Mouse (Mus musculus) CH12.LX (cell line): Measurements from ENCODE around the gene Cd151. TPM values are rescaled to one million over a fixed set of nuclear protein-coding genes. Genes with fewer than 3 reads are reported as not detected.

Experiments used
- DNase-seq: peaks from one replicate; pipeline ENCODE4 v3.0.0-alpha.2; 2013; ENCODE audit errors: extremely low read depth
- H3K27ac ChIP-seq: 2 replicates; pipeline ENCODE4 v1.5.1; 2012; ENCODE audit warnings: low read depth, mild to moderate bottlenecking, control low read depth, moderate library complexity; ENCODE audit not compliant: insufficient read depth
- H3K27me3 ChIP-seq: replicated peaks from 2 replicates; pipeline ENCODE3; 2012; ENCODE audit warnings: inconsistent platforms
- H3K36me3 ChIP-seq, 2 experiments: replicated peaks in 1 of 2; 2 replicates each; pipeline versions ENCODE3 to v1.6.1; 2012; ENCODE audit warnings: inconsistent platforms in 1 of 2, low read length in 1 of 2, mild to moderate bottlenecking in 1 of 2, mixed read lengths in 1 of 2, moderate library complexity in 1 of 2; ENCODE audit not compliant: control insufficient read depth in 1 of 2, insufficient read depth in 1 of 2
- H3K4me1 ChIP-seq, 2 experiments: 2 replicates each; pipeline ENCODE4 v1.6.1; 2012; ENCODE audit warnings: inconsistent platforms in 1 of 2, moderate library complexity in 1 of 2; ENCODE audit not compliant: insufficient read depth in 2 of 2, control insufficient read depth in 1 of 2
- H3K4me2 ChIP-seq: 2 replicates; pipeline ENCODE4 v1.6.1; 2012; ENCODE audit warnings: low read depth, mild to moderate bottlenecking, control low read depth; ENCODE audit not compliant: poor library complexity, insufficient read depth, severe bottlenecking
- H3K4me3 ChIP-seq, 3 experiments: fragments of 150-350 bp in 1 of 3; sonication (generic) in 1 of 3; replicated peaks in 1 of 3; 2 replicates each; pipeline versions ENCODE3 to v1.5.1; 2011 to 2012; ENCODE audit warnings: low read depth in 2 of 3, low read length in 2 of 3, mild to moderate bottlenecking in 2 of 3, moderate library complexity in 2 of 3, control low read depth in 1 of 3, improper control_type of control experiment in 1 of 3, inconsistent platforms in 1 of 3, mixed read lengths in 1 of 3; ENCODE audit not compliant: poor library complexity in 1 of 3
- H3K79me2 ChIP-seq: replicated peaks from 2 replicates; pipeline ENCODE4 v1.6.1; 2012; ENCODE audit warnings: mild to moderate bottlenecking, moderate library complexity; ENCODE audit not compliant: control insufficient read depth, poor library complexity, insufficient read depth, severe bottlenecking; ENCODE audit errors: extremely low read depth
- H3K9ac ChIP-seq: 2 replicates; pipeline ENCODE4 v1.6.1; 2012; ENCODE audit warnings: low read depth, mild to moderate bottlenecking, control low read depth, moderate library complexity; ENCODE audit not compliant: insufficient read depth
- H3K9me3 ChIP-seq: replicated peaks from 2 replicates; pipeline ENCODE3; 2012; ENCODE audit warnings: low read length, inconsistent platforms, mixed read lengths
- BHLHE40 ChIP-seq: IDR thresholded peaks from 2 replicates; pipeline ENCODE4 v1.6.1; 2011; ENCODE audit warnings: mild to moderate bottlenecking, low read depth, low read length, improper control_type of control experiment
- CHD2 ChIP-seq: IDR thresholded peaks from 2 replicates; pipeline ENCODE4 v1.6.1; 2011; ENCODE audit warnings: low read length, improper control_type of control experiment
- CTCF ChIP-seq, 2 experiments: IDR thresholded peaks in 1 of 2; conservative IDR thresholded peaks in 1 of 2; 2 replicates each; pipeline ENCODE4 v1.5.1; 2011 to 2012; ENCODE audit warnings: low read depth in 2 of 2, low read length in 2 of 2, improper control_type of control experiment in 1 of 2, inconsistent platforms in 1 of 2, mild to moderate bottlenecking in 1 of 2, moderate library complexity in 1 of 2
- IRF4 ChIP-seq: IDR thresholded peaks from 2 replicates; pipeline ENCODE4 v1.6.1; 2014; ENCODE audit warnings: low read depth, mild to moderate bottlenecking, inconsistent platforms, low read length, improper control_type of control experiment
- JUN ChIP-seq: IDR thresholded peaks from 2 replicates; pipeline ENCODE4 v1.6.1; 2011; ENCODE audit warnings: low read depth, mild to moderate bottlenecking, low read length, improper control_type of control experiment, moderate library complexity; ENCODE audit not compliant: insufficient read depth
- JUND ChIP-seq: conservative IDR thresholded peaks from 2 replicates; pipeline ENCODE4 v1.6.1; 2011; ENCODE audit warnings: low read depth, low read length, improper control_type of control experiment
- KAT2A ChIP-seq: IDR thresholded peaks from 2 replicates; pipeline ENCODE4 v1.6.1; 2012; ENCODE audit warnings: low read length, improper control_type of control experiment, inconsistent platforms; ENCODE audit not compliant: insufficient replicate concordance
- MAFK ChIP-seq: IDR thresholded peaks from 2 replicates; pipeline ENCODE4 v1.6.1; 2011; ENCODE audit warnings: low read length, improper control_type of control experiment; ENCODE audit not compliant: insufficient replicate concordance
- MXI1 ChIP-seq: IDR thresholded peaks from 2 replicates; pipeline ENCODE4 v1.6.1; 2011; ENCODE audit warnings: mild to moderate bottlenecking, low read depth, low read length, improper control_type of control experiment
- NRF1 ChIP-seq: IDR thresholded peaks from 2 replicates; pipeline ENCODE4 v1.6.1; 2014; ENCODE audit warnings: low read depth, mild to moderate bottlenecking, inconsistent platforms, low read length, improper control_type of control experiment, moderate library complexity
- POLR2AphosphoS2 ChIP-seq: IDR thresholded peaks from 2 replicates; pipeline ENCODE4 v1.6.1; 2011; ENCODE audit warnings: low read depth, low read length, improper control_type of control experiment
- RAD21 ChIP-seq: IDR thresholded peaks from 2 replicates; pipeline ENCODE4 v1.6.1; 2011; ENCODE audit warnings: low read depth, mild to moderate bottlenecking, low read length, improper control_type of control experiment, moderate library complexity
- SMC3 ChIP-seq: IDR thresholded peaks from 2 replicates; pipeline ENCODE4 v1.6.1; 2011; ENCODE audit warnings: low read depth, low read length, improper control_type of control experiment
- UBTF ChIP-seq: IDR thresholded peaks from 2 replicates; pipeline ENCODE4 v1.6.1; 2012; ENCODE audit warnings: low read depth, mild to moderate bottlenecking, inconsistent platforms, low read length, improper control_type of control experiment, moderate library complexity
- USF2 ChIP-seq: conservative IDR thresholded peaks from 2 replicates; pipeline ENCODE4 v1.6.1; 2011; ENCODE audit warnings: low read depth, low read length, improper control_type of control experiment
- ZKSCAN1 ChIP-seq: IDR thresholded peaks from 2 replicates; pipeline ENCODE4 v1.6.1; 2012; ENCODE audit warnings: low read depth, inconsistent platforms, low read length, improper control_type of control experiment, borderline replicate concordance
- ZMIZ1 ChIP-seq: IDR thresholded peaks from 2 replicates; pipeline ENCODE4 v1.6.1; 2012; ENCODE audit warnings: low read depth, mild to moderate bottlenecking, inconsistent platforms, low read length, improper control_type of control experiment
- dilution Hi-C: fragments of 300-500 bp; cut with MboI; formaldehyde crosslinking; loops from 2 replicates; pipeline ENCODE4 v1.14.3; 2020; ENCODE audit warnings: low sequenced_read_pairs; ENCODE audit not compliant: extremely low pct_unique_long_range_greater_than_20kb, extremely low pct_ligation_motif_present
- in situ Hi-C: fragments of 300-500 bp; cut with MboI; formaldehyde crosslinking; loops from 3 replicates; pipeline ENCODE4 v1.14.3; 2019; ENCODE audit warnings: low sequenced_read_pairs, low pct_ligation_motif_present, low pct_unique_long_range_greater_than_20kb, mixed read lengths
- polyA plus RNA-seq: library from polyadenylated mRNA; unstranded; fragments of >175 nt; gene quantifications from 2 replicates; pipeline ENCODE4 v1.2.1, GENCODE M21; 2012; ENCODE audit warnings: low read depth; ENCODE audit not compliant: insufficient read length
- total RNA-seq, 2 experiments: library from RNA; depleted of rRNA; stranded (reverse); fragments of 300-350 nt in 1 of 2; fragments of >200 nt in 1 of 2; gene quantifications; 2 replicates each; pipeline ENCODE4 v1.2.3; 2012 to 2014

Gene Cd151
- total and polyA plus RNA-seq, 3 experiments = 10.6 to 21.1 (median 14.9) TPM

GRCm38 (mm10) chr7:141440613-141441012, 26.6 kb upstream of the Cd151 start:
- Histone ChIP-seq H3K4me3 (no peak overlapping the region), H3K9ac (no peak overlapping the region), H3K36me3 (peaks cover 43 to 53% of the 10 kb centered on the region in 2 experiments), H3K27ac (no peak overlapping the region), H3K27me3 (no peaks in the 10 kb centered on the region), H3K9me3 (no peaks in the 10 kb centered on the region), H3K4me2 (no peak overlapping the region), H3K79me2 (peaks cover 19% of the 10 kb centered on the region), H3K4me1 (peaks cover 22 to 57% of the 10 kb centered on the region in 2 experiments)
- TF ChIP-seq JUND (no peak), MXI1 (no peak), CTCF (conservative IDR thresholded peaks at IDR 0.05 in 1 of 2, IDR thresholded peaks at IDR 0.05 in 1 of 2; ENCODE audit: low read depth in 2 of 2, low read length in 2 of 2) (peak; percentile 71 to 76), RAD21 (peak; percentile 37), SMC3 (peak; percentile 59), ZKSCAN1 (no peak), BHLHE40 (no peak)
- peak; percentile 72 for DNase-seq
- in situ Hi-C loops (no loop called here), dilution Hi-C loops (no loop called here)

DNA sequence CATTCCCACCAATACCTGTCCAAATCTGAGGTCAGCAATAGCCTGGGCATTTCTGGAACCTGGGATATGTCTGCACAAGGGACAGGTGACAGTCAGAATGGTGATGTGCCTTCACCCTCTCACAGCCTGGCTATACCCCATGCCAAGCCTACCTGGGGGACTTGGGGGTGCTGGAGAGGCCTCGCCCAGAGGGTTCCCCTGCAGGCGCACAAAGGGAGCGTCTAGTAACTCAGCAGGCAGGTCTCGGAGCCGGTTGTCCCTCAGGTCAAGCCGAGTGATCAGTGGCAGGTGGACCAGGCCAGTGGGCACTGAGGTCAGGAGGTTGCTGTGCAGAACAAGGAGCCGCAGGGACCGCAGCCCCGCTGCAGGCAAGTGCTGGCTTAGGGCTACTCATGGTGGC, 25.7 kb upstream of the Cd151 start:
- dilution Hi-C loops = no loop called here
- TF ChIP-seq POLR2AphosphoS2 (no peak), NRF1 (no peak), ZMIZ1 (no peak), USF2 (no peak), IRF4 (no peak), KAT2A (no peak), MAFK (no peak), JUN (no peak), CHD2 (no peak), UBTF (no peak), SMC3 (no peak)

More for the DNA sequence above, 25.7 kb upstream of the Cd151 start:
- in situ Hi-C loops = no loop called here
- Histone ChIP-seq H3K27ac (no peak overlapping the region), H3K79me2 (peaks cover 12% of the 10 kb centered on the region), H3K4me3 (no peak overlapping the region), H3K36me3 (peaks cover 43 to 53% of the 10 kb centered on the region in 2 experiments), H3K4me1 (peaks cover 15 to 49% of the 10 kb centered on the region in 2 experiments), H3K9ac (no peak overlapping the region), H3K9me3 (no peaks in the 10 kb centered on the region), H3K27me3 (no peaks in the 10 kb centered on the region), H3K4me2 (no peak overlapping the region)
- DNase-seq = no peak
